Mouse (Mus musculus) intestine, embryonic 15.5 days (tissue): ENCODE data around the gene Fadd. TPM values are rescaled to one million over a fixed set of nuclear protein-coding genes. Genes with fewer than 3 reads are reported as not detected.

Source experiments
- ATAC-seq: fragments of 200-750 bp; cut with Nextera tagmentation; 2 replicates; pipeline ENCODE4 v1.8.0; 2017; ENCODE audit warnings: moderate TSS enrichment, moderate library complexity
- H3K27ac ChIP-seq: fragments of 300-500 bp; sonication (generic); 2 replicates; pipeline ENCODE4 v1.5.1; 2015; ENCODE audit warnings: mild to moderate bottlenecking, inconsistent platforms
- H3K27me3 ChIP-seq: fragments of 300-500 bp; sonication (generic); replicated peaks from 2 replicates; pipeline ENCODE4 v1.6.1; 2015; ENCODE audit warnings: inconsistent platforms
- H3K36me3 ChIP-seq: fragments of 300-500 bp; sonication (generic); 2 replicates; pipeline ENCODE4 v1.6.1; 2015; ENCODE audit warnings: inconsistent platforms
- H3K4me1 ChIP-seq: fragments of 300-500 bp; sonication (generic); replicated peaks from 2 replicates; pipeline ENCODE4 v1.6.1; 2015; ENCODE audit warnings: inconsistent platforms
- H3K4me2 ChIP-seq: fragments of 300-500 bp; sonication (generic); replicated peaks from 2 replicates; pipeline ENCODE4 v1.6.1; 2015; ENCODE audit warnings: mild to moderate bottlenecking, inconsistent platforms
- H3K4me3 ChIP-seq: fragments of 300-500 bp; sonication (generic); replicated peaks from 2 replicates; pipeline ENCODE4 v1.5.1; 2015; ENCODE audit warnings: inconsistent platforms
- H3K9ac ChIP-seq: fragments of 300-500 bp; sonication (generic); 2 replicates; pipeline ENCODE4 v1.6.1; 2015; ENCODE audit warnings: inconsistent platforms
- H3K9me3 ChIP-seq: fragments of 300-500 bp; sonication (generic); 2 replicates; pipeline ENCODE4 v1.6.1; 2016; ENCODE audit warnings: inconsistent platforms
- WGBS: fragments of 180-500 bp; shearing (Covaris S2); methylation state at CpG from one replicate; pipeline ENCODE4 v1.1.7; 2015; 5-methylcytosine and 5-hydroxymethylcytosine counted together
- polyA plus RNA-seq: library from polyadenylated mRNA; unstranded; fragments of >200 nt; fragmentation: Nextera tagmentation; extraction: Ambion mirVana; gene quantifications from 2 replicates; pipeline ENCODE4 v1.2.1, GENCODE M21; 2015

Fadd gene
- polyA plus RNA-seq, 1 experiment from 2014 or later, result 13.0 TPM

DNA sequence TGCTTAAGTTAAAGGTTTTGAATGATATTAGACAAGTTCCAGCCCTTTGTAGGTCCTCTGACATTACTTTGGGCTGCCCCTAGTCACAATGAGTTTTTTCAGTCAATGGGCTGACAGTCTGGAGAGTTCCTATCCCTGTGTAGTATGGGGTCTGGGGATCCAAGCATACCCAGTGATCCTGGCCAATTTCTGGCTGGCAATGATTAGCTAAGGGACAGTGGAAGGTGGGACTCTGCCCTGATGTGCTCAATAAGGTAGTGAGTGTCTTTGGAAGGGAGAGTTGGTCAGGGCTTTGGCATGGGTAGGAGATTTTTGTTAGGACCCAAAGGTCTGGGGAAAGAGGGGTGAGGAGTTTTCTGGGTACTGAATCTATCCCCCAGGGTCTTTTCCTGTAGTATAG lies 10.7 kb downstream of the Fadd start:
- H3K27me3 ChIP-seq, result no peaks in the 10 kb centered on the region; the same call in 1 of the 2 replicates
- ATAC-seq, result no peak
- H3K36me3 ChIP-seq, result no peaks in the 10 kb centered on the region
- no peak overlapping the region for H3K9ac ChIP-seq
- H3K4me1 ChIP-seq, result 0 out of 2 replicates have a peak, but pooled peaks cover 3% of the 10 kb centered on the region
- no peak overlapping the region for H3K4me2 ChIP-seq
- no peak overlapping the region for H3K27ac ChIP-seq
- no peak overlapping the region for H3K4me3 ChIP-seq
- H3K9me3 ChIP-seq, result no peaks in the 10 kb centered on the region

DNA sequence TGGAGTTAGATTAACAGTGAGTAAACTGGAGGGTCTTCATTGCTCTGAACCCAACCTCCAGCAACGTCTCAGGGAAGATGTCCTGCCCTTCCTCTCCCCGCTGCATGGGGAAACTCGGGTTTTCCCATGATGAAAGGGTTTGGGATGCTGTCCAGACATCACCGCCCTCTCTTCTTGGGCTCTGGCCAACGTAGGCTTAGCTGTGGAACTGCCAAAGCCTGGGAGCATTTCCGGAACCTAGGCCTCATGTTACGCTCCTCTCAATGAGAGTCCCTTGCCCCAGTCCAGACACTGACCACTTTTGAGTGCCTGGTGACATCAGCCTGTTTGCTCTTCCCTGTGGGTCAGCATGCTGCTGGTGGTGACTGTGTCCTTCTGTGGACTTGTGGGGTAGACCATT lies 12.8 kb downstream of the Fadd start:
- Histone ChIP-seq H3K27ac (no peak overlapping the region), H3K9me3 (no peaks in the 10 kb centered on the region)
- WGBS, result 47% methylated on average over 7 of the region's 7 CpGs

DNA sequence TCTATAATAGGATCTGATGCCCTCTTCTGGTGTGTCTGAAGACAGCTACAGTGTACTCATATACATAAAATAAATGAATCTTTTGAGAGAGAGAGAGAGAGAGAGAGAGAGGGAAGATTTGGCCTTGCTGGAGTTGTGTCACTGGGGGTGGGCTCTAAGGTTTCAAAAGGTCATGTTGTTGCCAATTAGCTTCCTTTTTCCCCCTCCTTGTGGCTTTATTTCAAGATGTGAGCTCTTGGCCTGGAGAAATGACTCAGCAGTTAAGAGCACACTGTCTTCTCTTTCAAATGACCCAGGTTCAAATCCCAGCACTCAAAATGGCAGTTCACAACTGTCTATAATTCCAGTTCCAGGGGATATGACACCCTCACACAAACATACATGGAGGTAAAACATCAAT lies 14.2 kb downstream of the Fadd start:
- no peak overlapping the region for H3K9ac ChIP-seq
- H3K36me3 ChIP-seq, result no peaks in the 10 kb centered on the region
- H3K27ac ChIP-seq, result no peak overlapping the region
- ATAC-seq, result no peak
- no peaks in the 10 kb centered on the region for H3K9me3 ChIP-seq
- H3K4me2 ChIP-seq, result no peak overlapping the region
- H3K4me1 ChIP-seq, result peaks cover 8% of the 10 kb centered on the region; the same call in 1 of the 2 replicates
- no peak overlapping the region for H3K4me3 ChIP-seq
- no peaks in the 10 kb centered on the region; the same call in 1 of the 2 replicates for H3K27me3 ChIP-seq

More for the DNA sequence above, 12.8 kb downstream of the Fadd start:
- H3K36me3 ChIP-seq, result no peaks in the 10 kb centered on the region
- 0 out of 2 replicates have a peak, but pooled peaks cover 3% of the 10 kb centered on the region for H3K4me1 ChIP-seq
- H3K27me3 ChIP-seq, result no peaks in the 10 kb centered on the region; the same call in 1 of the 2 replicates
- H3K9ac ChIP-seq, result no peak overlapping the region
- no peak for ATAC-seq
- H3K4me3 ChIP-seq, result no peak overlapping the region
- H3K4me2 ChIP-seq, result no peak overlapping the region

- ATAC-seq, result no peak
- Histone ChIP-seq H3K9ac (no peak overlapping the region), H3K4me2 (no peak overlapping the region), H3K27ac (no peak overlapping the region), H3K4me1 (peaks cover 8% of the 10 kb centered on the region; the same call in 1 of the 2 replicates), H3K4me3 (no peak overlapping the region), H3K9me3 (no peaks in the 10 kb centered on the region), H3K27me3 (no peaks in the 10 kb centered on the region; the same call in 1 of the 2 replicates), H3K36me3 (no peaks in the 10 kb centered on the region)
- 62% methylated on average over 3 of the region's 3 CpGs for WGBS
Observed at GRCm38 (mm10) chr7:144566921-144567682, 15.2 kb downstream of the Fadd start.

DNA sequence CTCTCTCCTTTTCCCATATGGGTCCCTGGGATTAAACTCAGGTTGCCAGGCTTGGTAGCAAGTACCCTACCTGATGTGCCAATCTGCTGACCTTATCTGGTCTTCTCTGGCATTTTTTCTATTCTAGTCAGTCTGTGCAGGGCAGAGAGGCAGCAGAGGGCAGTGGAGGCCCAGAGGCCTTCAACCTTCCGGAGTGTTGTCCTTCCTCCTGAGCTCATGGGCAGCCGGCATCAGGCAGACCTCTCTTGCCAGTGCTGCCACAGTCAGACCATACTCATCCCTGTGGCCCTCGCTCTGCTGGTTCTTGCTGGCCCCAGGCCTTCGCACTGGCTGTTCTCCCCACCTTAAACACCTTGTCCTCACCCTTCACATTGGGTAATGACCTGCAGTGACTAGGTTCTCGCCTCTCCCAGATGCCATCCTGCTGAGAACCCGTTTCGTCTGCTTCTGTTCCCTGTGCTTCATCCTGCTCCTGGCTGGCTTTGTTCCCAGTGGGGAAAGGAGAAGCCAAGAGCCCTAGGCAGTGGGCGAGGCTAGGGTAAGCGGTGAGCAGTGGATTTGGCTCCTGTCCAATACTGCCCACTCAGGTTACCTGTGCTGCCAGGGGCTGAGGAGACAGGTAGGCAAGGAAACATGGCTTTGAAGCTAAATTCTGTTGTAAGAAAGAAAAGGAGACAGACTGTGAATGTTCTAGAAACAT lies 18.7 kb downstream of the Fadd start:
- ATAC-seq, result no peak

DNA sequence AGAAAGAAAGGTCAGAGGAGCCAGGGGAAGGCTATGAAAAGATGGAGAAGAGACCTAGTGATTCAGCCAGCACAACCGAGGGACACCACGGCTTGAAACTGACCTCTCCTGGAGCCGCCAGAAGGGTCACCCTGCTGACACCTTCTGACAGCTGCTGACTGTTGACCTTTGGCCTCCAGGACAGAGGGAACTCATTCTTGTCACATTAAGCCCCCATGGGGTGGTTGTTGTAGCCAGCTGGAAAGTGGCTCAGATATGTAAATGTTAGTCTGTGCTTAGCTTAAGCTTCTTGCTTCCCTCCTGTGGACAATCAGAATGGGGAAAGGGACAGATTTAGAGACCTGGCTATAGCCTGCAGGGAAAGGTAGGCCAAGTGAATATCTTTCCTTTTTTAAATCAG lies 20.2 kb downstream of the Fadd start:
- Histone ChIP-seq H3K4me3 (no peak overlapping the region), H3K4me1 (peaks cover 5% of the 10 kb centered on the region; the same call in 1 of the 2 replicates), H3K9ac (no peak overlapping the region), H3K4me2 (no peak overlapping the region), H3K27me3 (no peaks in the 10 kb centered on the region; the same call in 1 of the 2 replicates), H3K27ac (no peak overlapping the region), H3K36me3 (no peaks in the 10 kb centered on the region), H3K9me3 (no peaks in the 10 kb centered on the region)
- ATAC-seq, result no peak
- WGBS, result 31% methylated on average over 3 of the region's 3 CpGs

More for the DNA sequence above, 18.7 kb downstream of the Fadd start:
- WGBS, result 60% methylated on average over 9 of the region's 9 CpGs
- H3K4me2 ChIP-seq, result no peak overlapping the region
- no peaks in the 10 kb centered on the region for H3K9me3 ChIP-seq
- no peaks in the 10 kb centered on the region for H3K36me3 ChIP-seq
- peaks cover 5% of the 10 kb centered on the region; the same call in 1 of the 2 replicates for H3K4me1 ChIP-seq
- no peak overlapping the region for H3K27ac ChIP-seq
- no peak overlapping the region for H3K4me3 ChIP-seq
- no peaks in the 10 kb centered on the region; the same call in 1 of the 2 replicates for H3K27me3 ChIP-seq
- no peak overlapping the region for H3K9ac ChIP-seq

GRCm38 (mm10) chr7:144560594-144560993 lies 21.7 kb downstream of the Fadd start:
- H3K4me2 ChIP-seq, result no peak overlapping the region
- H3K27ac ChIP-seq, result no peak overlapping the region
- ATAC-seq, result no peak
- no peak overlapping the region for H3K4me3 ChIP-seq
- H3K9me3 ChIP-seq, result no peaks in the 10 kb centered on the region
- H3K4me1 ChIP-seq, result peaks cover 5% of the 10 kb centered on the region; the same call in 1 of the 2 replicates
- WGBS, result 89% methylated on average over 4 of the region's 4 CpGs
- no peaks in the 10 kb centered on the region for H3K27me3 ChIP-seq
- H3K9ac ChIP-seq, result no peak overlapping the region
- no peaks in the 10 kb centered on the region for H3K36me3 ChIP-seq

DNA sequence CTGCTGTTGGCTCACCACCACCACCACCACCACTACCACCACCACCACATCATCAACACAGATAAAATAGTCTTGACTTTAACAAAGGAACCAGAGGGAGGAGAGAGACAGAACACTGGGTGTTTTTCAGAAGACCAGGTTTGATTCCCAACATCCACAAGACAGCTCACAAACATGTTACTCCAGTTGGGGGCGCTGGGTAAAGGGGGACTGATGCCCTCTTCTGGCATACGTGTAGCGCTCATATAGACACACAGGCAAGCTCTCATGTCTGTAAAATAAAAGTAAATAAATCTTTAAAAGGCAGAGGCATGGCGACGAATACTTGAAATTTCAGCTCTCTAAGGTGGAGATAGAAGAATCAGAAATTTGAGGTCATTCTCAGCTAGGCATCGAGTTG lies 23.7 kb downstream of the Fadd start:
- Histone ChIP-seq H3K27ac (no peak overlapping the region), H3K36me3 (no peaks in the 10 kb centered on the region), H3K9ac (no peak overlapping the region), H3K4me1 (peaks cover 7% of the 10 kb centered on the region), H3K27me3 (no peaks in the 10 kb centered on the region), H3K4me3 (no peak overlapping the region), H3K9me3 (no peaks in the 10 kb centered on the region), H3K4me2 (no peak overlapping the region)
- ATAC-seq, result no peak
- 59% methylated on average over 6 of the region's 6 CpGs for WGBS

DNA sequence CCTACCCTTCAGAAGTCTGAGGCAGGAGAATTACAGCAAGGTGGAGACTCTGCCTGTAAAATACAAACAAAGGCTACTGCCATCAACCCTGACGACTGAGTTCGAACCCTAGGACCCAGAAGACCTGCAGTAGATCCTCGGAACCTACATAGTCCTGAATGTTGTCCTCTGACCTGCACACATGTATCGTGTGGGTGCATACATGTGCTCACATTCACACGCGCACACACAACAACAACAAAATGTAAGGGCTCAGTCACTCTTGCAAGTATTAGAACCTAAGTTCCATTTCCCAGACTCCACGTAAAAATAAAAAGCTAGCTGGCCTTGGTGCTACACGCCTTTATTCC lies 28.2 kb downstream of the Fadd start:
- Histone ChIP-seq H3K36me3 (peaks cover 8% of the 10 kb centered on the region; the same call in 1 of the 2 replicates), H3K4me1 (peaks cover 21% of the 10 kb centered on the region), H3K9ac (peak overlapping the region; percentile 62), H3K27ac (peak overlapping the region; percentile 32; the same call in 1 of the 2 replicates), H3K4me3 (peak overlapping the region; percentile 94), H3K27me3 (no peaks in the 10 kb centered on the region), H3K4me2 (peak overlapping the region; percentile 84), H3K9me3 (no peaks in the 10 kb centered on the region)
- WGBS, result 23% methylated on average over 8 of the region's 8 CpGs
- ATAC-seq, result no peak

DNA sequence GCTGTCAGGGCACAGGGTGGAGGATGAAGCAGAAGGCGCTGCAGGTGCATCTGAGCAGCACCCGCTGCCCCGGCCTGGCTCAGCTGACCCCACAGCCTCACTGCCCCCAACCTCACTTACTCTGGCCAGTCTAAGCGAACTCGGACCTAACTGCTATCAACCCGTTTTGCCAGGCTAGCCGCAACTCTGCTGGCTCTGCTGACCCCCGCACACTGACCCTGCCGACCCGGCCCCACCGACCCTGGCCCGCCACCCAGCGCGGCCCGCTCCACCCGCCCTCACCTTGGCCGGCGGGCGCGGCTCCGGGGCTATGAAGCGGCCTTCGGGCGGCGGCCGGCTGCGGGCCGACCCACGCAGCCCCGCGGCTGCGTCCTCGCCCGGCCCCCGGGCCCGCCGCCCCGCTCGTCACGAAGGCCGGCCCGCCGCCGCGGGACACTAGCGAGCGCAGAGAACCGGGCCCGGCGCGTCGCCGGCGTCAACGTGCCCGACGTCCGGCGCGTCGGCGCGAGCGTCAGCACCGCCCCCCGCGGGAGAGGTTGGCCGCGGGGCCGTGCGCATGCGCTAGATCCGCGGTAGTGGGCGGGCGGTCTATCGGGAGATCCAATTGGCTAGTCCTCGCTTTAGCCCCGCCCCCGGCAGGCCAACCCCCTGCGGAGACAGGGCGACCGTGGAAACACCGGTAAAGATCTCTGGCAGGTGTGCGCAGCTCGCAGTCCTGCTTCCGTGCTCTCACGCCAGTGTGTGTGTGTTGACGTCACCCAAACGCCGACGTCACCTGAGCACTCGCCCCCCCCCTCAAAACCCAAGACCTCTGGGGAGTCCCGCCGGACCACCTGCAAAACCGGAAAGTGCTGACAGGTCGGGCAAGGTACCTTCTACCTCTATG lies 28.8 kb downstream of the Fadd start, which contains the start of gene Ppfia1:
Ppfia1 (minus strand) TSS at position 493 of the 886 bp plus-strand sequence.
- Histone ChIP-seq H3K27me3 (no peaks in the 10 kb centered on the region), H3K27ac (peak within 1 kb of the TSS; percentile 44; the same call in 1 of the 2 replicates)
- under 1% methylated on average over 96 of the region's 97 CpGs for WGBS

DNA sequence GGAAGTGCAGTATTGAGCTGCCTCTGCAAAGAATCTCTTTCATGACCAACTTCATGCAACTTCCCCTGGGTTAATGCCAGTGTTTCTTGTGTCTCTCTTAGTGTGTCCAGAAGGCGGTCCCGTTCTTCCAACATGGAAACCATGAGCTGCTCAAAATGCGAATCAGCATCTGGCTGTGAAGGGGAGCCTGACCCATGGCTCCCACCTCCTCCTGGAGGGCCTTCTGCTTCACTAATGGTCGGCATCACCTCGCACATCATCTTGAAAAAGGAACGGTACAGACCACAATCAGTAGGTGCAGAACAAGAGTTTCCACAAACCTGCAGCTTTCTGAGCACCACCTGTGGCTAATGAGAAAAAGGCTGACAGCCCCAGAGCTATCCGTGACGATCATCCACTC lies 30.0 kb downstream of the Fadd start:
- Histone ChIP-seq H3K36me3 (peaks cover 10% of the 10 kb centered on the region; the same call in 1 of the 2 replicates), H3K4me2 (peak overlapping the region; percentile 84), H3K9me3 (no peaks in the 10 kb centered on the region), H3K4me3 (peak overlapping the region; percentile 94), H3K9ac (peak overlapping the region; percentile 93), H3K27me3 (no peaks in the 10 kb centered on the region), H3K27ac (no peak overlapping the region), H3K4me1 (peaks cover 21% of the 10 kb centered on the region)
- ATAC-seq, result no peak
- 87% methylated on average over 8 of the region's 8 CpGs for WGBS

More for the DNA sequence above, 28.8 kb downstream of the Fadd start, which contains the start of gene Ppfia1:
- Histone ChIP-seq H3K9ac (peak within 1 kb of the TSS; percentile 93), H3K4me2 (peak within 1 kb of the TSS; percentile 84), H3K36me3 (peaks cover 10% of the 10 kb centered on the region; the same call in 1 of the 2 replicates), H3K4me3 (peak within 1 kb of the TSS; percentile 94), H3K9me3 (no peaks in the 10 kb centered on the region), H3K4me1 (peaks cover 21% of the 10 kb centered on the region)
- ATAC-seq, result peak; percentile 99
